Mouse (Mus musculus) lung, adult 2 months (tissue): Measurements from ENCODE around the gene Alk.

Experiments used
- CTCF ChIP-seq: fragments of 200-500 bp; IDR thresholded peaks from 2 replicates; pipeline ENCODE4 v1.5.1; 2011; ENCODE audit warnings: mild to moderate bottlenecking, low read length, control low read depth; ENCODE audit not compliant: insufficient read depth
- POLR2A ChIP-seq: fragments of 200-500 bp; IDR thresholded peaks from 2 replicates; pipeline ENCODE4 v1.6.1; 2011; ENCODE audit warnings: low read depth, mild to moderate bottlenecking, control low read depth, low read length, borderline replicate concordance; ENCODE audit errors: extremely low read depth

DNA sequence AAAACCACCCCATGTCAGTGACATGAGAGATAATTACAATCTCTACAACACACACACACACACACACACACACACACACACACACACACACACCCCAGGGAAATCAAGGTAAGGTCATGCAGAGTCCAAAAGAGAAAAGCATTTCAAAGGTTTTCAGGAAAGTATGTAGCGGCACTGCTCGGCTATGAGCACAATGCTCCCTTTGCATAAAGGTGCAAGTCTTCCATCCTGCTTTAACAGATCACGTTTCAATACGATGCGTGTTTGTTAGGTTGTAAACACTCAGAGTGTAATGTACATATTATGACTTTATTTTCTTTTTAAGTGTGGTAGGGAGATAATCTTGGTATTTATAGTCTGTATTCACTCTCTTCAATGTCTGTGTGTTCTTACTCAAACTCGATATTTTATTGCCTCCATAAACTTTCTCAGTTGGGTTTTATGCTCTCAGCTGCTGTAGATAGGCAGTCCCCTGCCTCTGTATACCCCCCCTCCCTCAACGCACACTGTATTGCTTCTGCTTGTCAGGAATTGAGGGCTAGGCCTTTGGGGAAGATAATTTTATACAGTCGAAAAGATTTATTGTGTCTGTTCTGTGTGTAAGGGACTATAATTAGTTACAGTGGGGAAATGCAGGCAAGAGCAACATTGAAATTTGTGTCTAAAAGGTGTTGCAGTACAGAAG lies 780.7 kb downstream of the Alk start:
- no peak for TF ChIP-seq CTCF
- no peak for TF ChIP-seq POLR2A
